Mouse (Mus musculus) cortical plate, adult 2 months (tissue): ENCODE data around the gene Slc34a2. TPM values are rescaled to one million over a fixed set of nuclear protein-coding genes. Genes with fewer than 3 reads are reported as not detected.
A peak's percentile ranks its signal among the peaks of the same experiment; 100 is the strongest.

ENCODE experiments used
- H3K27ac ChIP-seq: fragments of 200-500 bp; 2 replicates; pipeline ENCODE4 v1.5.1; 2012; ENCODE audit warnings: low read length, control low read depth, inconsistent platforms; ENCODE audit not compliant: insufficient read depth
- H3K4me1 ChIP-seq: fragments of 200-500 bp; 2 replicates; pipeline ENCODE4 v1.6.1; 2011; ENCODE audit warnings: low read length; ENCODE audit not compliant: control insufficient read depth, insufficient read depth
- H3K4me3 ChIP-seq: fragments of 200-500 bp; 2 replicates; pipeline ENCODE4 v1.5.1; 2011; ENCODE audit warnings: mild to moderate bottlenecking, low read length, control low read depth; ENCODE audit not compliant: insufficient read depth
- CTCF ChIP-seq: fragments of 200-500 bp; IDR thresholded peaks from 2 replicates; pipeline ENCODE4 v1.5.1; 2011; ENCODE audit warnings: mild to moderate bottlenecking, control low read depth, low read length; ENCODE audit not compliant: insufficient read depth; ENCODE audit errors: extremely low read depth
- POLR2A ChIP-seq: fragments of 200-500 bp; IDR thresholded peaks from 2 replicates; pipeline ENCODE4 v1.6.1; 2011; ENCODE audit warnings: mild to moderate bottlenecking, low read length, control low read depth; ENCODE audit not compliant: insufficient read depth; ENCODE audit errors: extremely low read depth
- polyA plus RNA-seq: library from polyadenylated mRNA; depleted of rRNA; stranded (reverse); fragments of >200 nt; gene quantifications from 2 replicates; pipeline ENCODE4 v1.2.3, GENCODE M21; 2012

The Slc34a2 gene
- polyA plus RNA-seq, 1 experiment = not detected

DNA sequence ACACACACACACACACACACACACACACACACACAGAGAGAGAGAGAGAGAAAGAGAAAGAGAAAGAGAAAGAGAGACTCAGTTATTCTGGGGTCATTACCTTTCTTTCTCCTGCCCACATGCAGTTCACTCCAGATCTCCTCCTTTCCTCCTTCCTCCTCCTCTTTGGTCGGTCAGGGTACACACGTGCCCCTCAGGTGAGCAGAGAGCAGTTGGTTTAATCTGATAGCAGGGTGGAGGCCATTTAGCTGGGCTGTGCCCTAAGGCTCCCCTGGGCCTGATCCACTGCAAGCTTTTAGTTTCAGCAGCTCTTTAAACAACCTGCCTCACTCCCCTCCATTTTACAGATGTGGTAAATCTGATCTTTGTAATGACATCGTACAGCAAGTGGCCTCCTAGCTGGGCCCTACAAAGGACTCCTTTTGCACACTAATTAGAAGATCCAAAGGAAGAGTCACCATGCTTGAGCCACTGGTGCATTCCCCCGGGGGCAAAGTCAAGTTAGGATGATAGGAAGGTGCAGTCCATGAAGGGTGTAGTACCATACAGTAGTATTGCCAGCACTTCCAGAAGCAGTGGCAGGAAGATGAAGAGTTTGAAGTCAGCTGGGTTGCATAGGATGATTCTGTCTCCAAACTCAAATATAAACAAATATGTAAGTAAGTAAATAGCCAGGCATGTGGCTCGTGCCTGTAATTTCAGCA, 37.6 kb upstream of the Slc34a2 start:
- H3K4me3 ChIP-seq = no peak overlapping the region
- no peak overlapping the region for H3K27ac ChIP-seq
- H3K4me1 ChIP-seq = peaks cover 8% of the 10 kb centered on the region
- TF ChIP-seq POLR2A = no peak
- TF ChIP-seq CTCF = no peak

- H3K4me1 ChIP-seq = peaks cover 7% of the 10 kb centered on the region
- no peak overlapping the region for H3K4me3 ChIP-seq
- TF ChIP-seq POLR2A (no peak), CTCF (no peak)
- H3K27ac ChIP-seq = peak overlapping the region; percentile 39; the same call in 1 of the 2 replicates
These were observed 35.2 kb upstream of the Slc34a2 start for GRCm38 (mm10) chr5:53002599-53003203.

DNA sequence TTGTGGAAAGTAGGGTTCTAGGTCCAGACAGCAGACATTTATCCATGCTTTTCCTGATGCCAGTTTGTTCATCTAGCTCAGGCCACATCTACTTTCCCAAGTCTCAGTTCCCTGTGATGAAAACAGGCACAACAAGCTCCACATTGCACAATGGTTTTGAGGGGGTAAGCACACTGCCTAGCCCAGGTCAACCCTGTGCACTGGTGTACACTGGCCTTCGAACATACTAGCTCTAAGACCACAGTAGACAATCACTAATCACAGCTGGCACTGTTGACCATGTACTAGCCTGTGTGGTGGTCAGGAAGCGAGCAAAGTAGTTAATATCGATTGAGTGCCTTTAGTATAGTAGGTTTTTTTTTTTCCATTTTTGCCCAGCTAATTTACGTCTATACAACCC, 34.4 kb upstream of the Slc34a2 start:
- H3K4me3 ChIP-seq = no peak overlapping the region

GRCm38 (mm10) chr5:53003981-53004380, 33.9 kb upstream of the Slc34a2 start:
- H3K4me3 ChIP-seq = no peak overlapping the region
- peaks cover 7% of the 10 kb centered on the region for H3K4me1 ChIP-seq
- no peak for TF ChIP-seq POLR2A
- no peak for TF ChIP-seq CTCF
- no peak overlapping the region for H3K27ac ChIP-seq

More for the DNA sequence above, 34.4 kb upstream of the Slc34a2 start:
- Histone ChIP-seq H3K4me1 (peaks cover 7% of the 10 kb centered on the region), H3K27ac (0 out of 2 replicates have a peak overlapping the region, but pooled peaks have one; percentile 7)
- no peak for TF ChIP-seq CTCF
- no peak for TF ChIP-seq POLR2A

DNA sequence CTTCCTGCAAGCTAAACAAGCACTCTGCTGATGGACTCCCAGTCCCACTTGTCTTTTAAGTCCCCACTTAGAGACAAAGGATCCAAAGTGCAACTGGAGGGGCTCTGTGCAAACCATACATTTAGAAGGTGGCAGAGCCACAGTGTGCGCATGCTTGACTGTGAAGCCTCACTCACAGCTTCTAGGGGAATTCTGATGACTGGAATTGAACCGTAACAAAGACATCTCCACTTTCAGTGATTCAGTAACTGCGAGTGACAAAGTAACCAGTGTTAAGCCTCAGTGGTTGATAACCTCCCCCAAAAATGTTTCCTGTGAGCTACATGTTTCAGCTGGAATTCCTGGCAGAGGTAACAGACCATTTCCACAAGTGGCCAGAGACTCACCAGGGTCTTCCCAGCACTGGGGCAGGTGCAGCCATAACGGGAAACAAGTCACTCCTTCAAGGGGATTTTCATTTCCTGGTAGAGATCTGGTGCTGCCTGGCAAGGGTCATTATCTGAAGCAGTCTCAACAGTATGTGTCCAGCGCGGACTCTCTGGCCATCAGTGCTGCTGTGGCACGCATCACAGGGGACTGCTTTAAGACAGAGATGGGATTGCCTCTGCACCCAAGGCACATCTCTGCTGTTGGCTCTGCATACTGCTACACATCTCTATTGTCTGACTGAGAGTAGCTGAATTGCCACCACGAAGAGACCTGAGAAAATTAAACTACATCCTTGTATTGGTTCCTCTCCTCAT, 28.7 kb upstream of the Slc34a2 start:
- H3K4me1 ChIP-seq = no peaks in the 10 kb centered on the region
- no peak overlapping the region for H3K27ac ChIP-seq
- no peak overlapping the region for H3K4me3 ChIP-seq
- no peak for TF ChIP-seq CTCF
- no peak for TF ChIP-seq POLR2A

GRCm38 (mm10) chr5:53009770-53010133, 28.1 kb upstream of the Slc34a2 start:
- Histone ChIP-seq H3K4me3 (no peak overlapping the region), H3K4me1 (no peaks in the 10 kb centered on the region), H3K27ac (no peak overlapping the region)
- TF ChIP-seq POLR2A = no peak
- TF ChIP-seq CTCF = no peak

GRCm38 (mm10) chr5:53011327-53011726, 26.6 kb upstream of the Slc34a2 start:
- Histone ChIP-seq H3K27ac (no peak overlapping the region), H3K4me3 (no peak overlapping the region), H3K4me1 (no peaks in the 10 kb centered on the region)
- TF ChIP-seq CTCF (no peak), POLR2A (no peak)

DNA sequence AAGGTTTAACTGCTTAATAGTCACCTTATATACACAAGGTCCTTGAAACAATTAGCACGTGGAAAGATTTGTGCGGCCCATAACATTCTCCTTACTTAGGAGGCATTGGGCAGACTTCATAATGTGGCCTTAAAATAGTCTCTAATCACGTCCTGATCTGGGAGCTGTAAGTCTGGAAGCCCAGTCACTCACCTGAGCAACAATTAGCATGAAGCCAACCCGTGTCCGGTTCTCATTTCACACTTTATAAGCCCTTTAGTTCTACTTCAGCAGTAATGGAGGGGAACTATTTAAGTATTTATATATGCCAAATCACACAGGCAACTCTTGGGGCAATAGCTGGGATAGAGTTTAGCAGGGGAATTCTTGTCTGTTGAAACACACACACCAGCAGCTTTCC, 21.3 kb upstream of the Slc34a2 start:
- H3K4me3 ChIP-seq = no peak overlapping the region
- no peak for TF ChIP-seq POLR2A
- no peak for TF ChIP-seq CTCF
- H3K27ac ChIP-seq = no peak overlapping the region
- no peaks in the 10 kb centered on the region for H3K4me1 ChIP-seq

DNA sequence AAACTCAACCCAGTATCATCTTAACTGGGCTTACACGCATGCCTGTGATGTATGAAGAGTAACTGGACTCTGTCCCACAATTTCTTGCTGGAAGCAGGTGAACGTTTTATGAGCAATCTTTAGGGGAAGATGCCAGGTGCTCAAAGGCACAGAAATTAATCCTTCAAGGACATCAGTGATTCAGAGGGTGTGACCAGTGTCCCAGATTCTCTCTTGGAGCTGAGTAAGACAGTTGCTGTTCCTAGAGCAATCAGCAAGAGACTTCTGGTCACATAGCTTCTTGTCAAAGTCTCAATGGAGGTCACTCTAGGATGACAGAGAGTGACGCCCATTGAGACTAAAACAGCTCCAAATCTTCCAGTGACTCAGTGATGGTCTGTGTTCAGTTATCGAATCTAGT, 19.6 kb upstream of the Slc34a2 start:
- TF ChIP-seq CTCF (no peak), POLR2A (no peak)
- Histone ChIP-seq H3K4me1 (no peaks in the 10 kb centered on the region), H3K27ac (no peak overlapping the region), H3K4me3 (no peak overlapping the region)

- H3K4me3 ChIP-seq = no peak overlapping the region
- no peak overlapping the region for H3K27ac ChIP-seq
- H3K4me1 ChIP-seq = no peaks in the 10 kb centered on the region
- TF ChIP-seq CTCF (no peak), POLR2A (no peak)
These were observed 14.4 kb upstream of the Slc34a2 start for GRCm38 (mm10) chr5:53023432-53023831.
